Comparison of ENCODE assay signal across 13 mouse cellular contexts in the genomic region with DNA sequence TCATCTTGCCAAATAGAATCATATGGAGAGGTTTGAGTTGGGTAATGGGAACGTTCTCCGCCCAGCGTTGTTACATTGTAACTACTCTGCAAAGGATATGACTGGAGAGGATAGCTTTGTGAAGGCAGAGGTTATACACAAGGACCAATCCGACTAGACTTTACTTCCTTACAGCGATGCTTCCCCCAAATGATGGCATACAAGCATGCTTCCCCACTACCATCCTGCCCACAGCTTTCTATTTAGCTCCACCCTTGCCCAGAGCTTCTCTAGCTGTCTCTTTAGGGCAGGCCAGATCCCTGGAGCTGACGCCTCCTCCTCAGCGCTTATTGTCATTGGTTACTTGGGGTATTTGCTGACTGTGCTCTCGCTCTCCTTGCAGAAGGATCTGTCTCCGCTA.
"Had no signal": no experiment of that assay in that cellular context is flagged by ENCODE, and none has a peak within 500 bp of the region (broad histone marks: within the 10 kb centered on the region; RNA-seq: fewer than 3 reads in every experiment).

No protein-coding gene starts in this region.

- H3K9ac ChIP-seq: liver, embryonic 15.5 days; midbrain, embryonic 13.5 days had no signal

- H3K27me3 ChIP-seq: liver, embryonic 15.5 days; megakaryocyte, embryonic 14.5 days; midbrain, embryonic 13.5 days had no signal

- H3K27ac ChIP-seq: liver, embryonic 15.5 days; midbrain, embryonic 13.5 days had no signal

- H3K9me3 ChIP-seq: liver, embryonic 15.5 days; megakaryocyte, embryonic 14.5 days; midbrain, embryonic 13.5 days had no signal

- H3K36me3 ChIP-seq: liver, embryonic 15.5 days; midbrain, embryonic 13.5 days had no signal

- H3K4me1 ChIP-seq: megakaryocyte, embryonic 14.5 days had no signal

- ATAC-seq: inflammation-experienced regulatory T-cells, adult 6 months; midbrain, embryonic 13.5 days had no signal

- H3K4me3 ChIP-seq: liver, embryonic 15.5 days; megakaryocyte, embryonic 14.5 days; midbrain, embryonic 13.5 days had no signal

- H3K4me2 ChIP-seq: liver, embryonic 11.5 days; liver, embryonic 15.5 days; midbrain, embryonic 13.5 days had no signal

- DNase-seq: kidney, adult 18-20 months; kidney, postnatal 10 days; kidney, postnatal 4 days; left cerebral cortex, postnatal 4 days; lung, adult 2 months; lung, postnatal 14 days; spleen, adult 18-20 months; thymus, postnatal 4 days had no signal
